Mouse (Mus musculus) E14TG2a.4 (cell line): ENCODE results near the gene Zc3hav1.

ENCODE experiments used
- CTCF ChIP-seq: conservative IDR thresholded peaks from 2 replicates; pipeline ENCODE4 v1.5.1; 2014; ENCODE audit warnings: low read length
- POU5F1 ChIP-seq: IDR thresholded peaks from 2 replicates; pipeline ENCODE4 v1.6.1; 2014; ENCODE audit warnings: low read length, borderline replicate concordance

- TF ChIP-seq CTCF (no peak), POU5F1 (no peak)
Measured at GRCm38 (mm10) chr6:38316050-38316449, 38.4 kb downstream of the Zc3hav1 start.
